Mouse (Mus musculus): Measurements from ENCODE around the gene Gm42417.

Gm42417 gene

DNA sequence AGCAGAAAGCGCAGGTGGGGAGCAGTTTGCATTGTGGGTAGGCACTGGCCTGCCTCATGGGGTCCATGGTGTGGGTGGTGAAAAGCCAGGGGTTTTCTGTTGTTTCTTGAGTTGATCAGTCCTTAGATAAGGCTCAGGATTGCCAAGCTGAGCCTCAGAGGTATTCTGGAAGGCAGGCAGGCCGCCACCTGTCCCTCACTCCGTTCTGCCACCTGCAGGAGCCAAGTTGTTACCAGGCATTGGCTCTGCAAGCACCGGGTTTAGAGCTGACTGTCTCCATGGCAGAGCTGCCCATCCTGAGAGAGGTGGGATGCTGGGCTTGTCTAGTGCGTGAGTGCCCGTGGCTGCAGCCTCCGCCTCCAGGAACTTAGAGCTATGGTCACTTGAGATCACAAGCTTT lies 17.0 kb downstream of the Gm42417 start:
- DNase-seq (ENCODE audit: low spot score in 2 of 2): no peak

DNA sequence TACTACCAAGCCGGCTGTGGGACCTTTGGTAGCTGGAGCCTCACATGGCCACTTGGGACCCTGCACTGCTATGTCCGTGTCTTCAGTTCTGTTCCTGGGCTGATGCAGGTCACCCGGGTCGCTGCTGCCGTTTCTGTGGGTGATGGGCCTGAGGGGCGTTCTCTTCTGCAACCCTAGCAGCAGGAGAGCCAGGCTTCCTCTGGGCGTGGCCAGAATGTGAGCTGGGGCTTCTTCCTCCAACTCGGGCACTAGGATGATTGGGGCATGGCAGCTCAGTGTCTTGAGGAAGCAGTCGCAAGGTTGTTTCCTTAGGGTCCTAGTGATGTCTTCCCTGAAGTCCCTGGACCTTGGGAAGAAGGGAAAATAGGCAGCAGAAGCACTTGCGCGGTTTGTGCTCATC lies 19.6 kb downstream of the Gm42417 start:
- no peak for DNase-seq (ENCODE audit: low spot score in 2 of 2)

DNA sequence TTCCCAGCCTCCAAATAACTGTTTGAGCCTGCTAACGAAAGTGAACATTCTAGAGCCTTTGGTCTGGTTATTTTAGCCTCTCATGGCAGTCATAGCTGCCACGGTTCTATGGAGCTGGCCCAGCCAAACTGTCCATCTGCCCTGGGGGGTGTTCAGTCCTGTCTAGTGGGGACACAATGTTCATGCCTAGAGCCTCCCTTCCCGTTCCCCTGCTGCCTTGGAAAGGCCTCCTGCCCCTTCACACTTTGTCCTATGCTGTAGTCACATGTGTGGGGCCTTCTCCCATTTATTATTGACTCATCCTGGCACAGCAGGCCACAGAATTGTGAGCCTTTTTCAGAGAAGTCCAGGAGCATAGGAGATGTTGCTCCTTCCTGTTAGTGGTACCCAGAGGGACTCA lies 21.0 kb downstream of the Gm42417 start:
- no peak for DNase-seq (ENCODE audit: low spot score in 2 of 2)

DNA sequence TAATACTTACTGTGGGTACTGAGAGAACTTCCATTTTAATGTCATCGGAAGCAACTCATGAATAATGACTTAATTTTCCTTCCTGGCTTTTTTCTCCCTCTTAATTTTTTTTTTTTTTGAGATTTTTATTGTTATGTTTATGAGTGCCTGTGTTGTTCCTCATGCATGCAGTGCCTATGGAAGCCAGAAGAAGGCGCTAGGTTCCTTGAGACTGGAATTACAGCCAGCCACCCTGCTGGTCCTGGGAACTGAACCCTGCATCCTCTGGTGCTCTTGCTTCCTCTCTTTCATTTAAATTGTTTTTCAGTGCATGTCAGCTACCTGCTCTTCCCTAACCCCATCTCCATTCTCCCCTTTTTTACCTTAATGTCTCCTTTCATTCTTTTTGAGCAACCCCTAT lies 25.5 kb downstream of the Gm42417 start:
- no peak for DNase-seq (ENCODE audit: low spot score in 2 of 2)

- no peak for DNase-seq (ENCODE audit: low spot score in 2 of 2)
Observed at GRCm38 (mm10) chr1:36513310-36513709, 25.9 kb downstream of the Gm42417 start.

DNA sequence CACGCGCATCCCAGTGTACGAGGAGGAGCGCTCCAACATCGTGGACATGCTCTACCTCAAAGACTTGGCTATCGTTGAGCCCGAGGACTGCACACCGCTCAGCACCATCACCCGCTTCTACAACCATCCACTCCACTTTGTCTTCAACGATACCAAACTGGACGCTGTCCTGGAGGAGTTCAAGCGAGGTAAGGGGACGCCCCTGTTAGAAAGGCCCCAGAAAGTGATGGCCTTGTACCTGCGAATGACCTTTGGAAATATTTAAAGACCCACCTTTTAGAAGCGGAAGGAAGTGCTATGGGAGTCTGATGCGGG lies 26.3 kb downstream of the Gm42417 start:
- no peak for DNase-seq (ENCODE audit: low spot score in 2 of 2)

DNA sequence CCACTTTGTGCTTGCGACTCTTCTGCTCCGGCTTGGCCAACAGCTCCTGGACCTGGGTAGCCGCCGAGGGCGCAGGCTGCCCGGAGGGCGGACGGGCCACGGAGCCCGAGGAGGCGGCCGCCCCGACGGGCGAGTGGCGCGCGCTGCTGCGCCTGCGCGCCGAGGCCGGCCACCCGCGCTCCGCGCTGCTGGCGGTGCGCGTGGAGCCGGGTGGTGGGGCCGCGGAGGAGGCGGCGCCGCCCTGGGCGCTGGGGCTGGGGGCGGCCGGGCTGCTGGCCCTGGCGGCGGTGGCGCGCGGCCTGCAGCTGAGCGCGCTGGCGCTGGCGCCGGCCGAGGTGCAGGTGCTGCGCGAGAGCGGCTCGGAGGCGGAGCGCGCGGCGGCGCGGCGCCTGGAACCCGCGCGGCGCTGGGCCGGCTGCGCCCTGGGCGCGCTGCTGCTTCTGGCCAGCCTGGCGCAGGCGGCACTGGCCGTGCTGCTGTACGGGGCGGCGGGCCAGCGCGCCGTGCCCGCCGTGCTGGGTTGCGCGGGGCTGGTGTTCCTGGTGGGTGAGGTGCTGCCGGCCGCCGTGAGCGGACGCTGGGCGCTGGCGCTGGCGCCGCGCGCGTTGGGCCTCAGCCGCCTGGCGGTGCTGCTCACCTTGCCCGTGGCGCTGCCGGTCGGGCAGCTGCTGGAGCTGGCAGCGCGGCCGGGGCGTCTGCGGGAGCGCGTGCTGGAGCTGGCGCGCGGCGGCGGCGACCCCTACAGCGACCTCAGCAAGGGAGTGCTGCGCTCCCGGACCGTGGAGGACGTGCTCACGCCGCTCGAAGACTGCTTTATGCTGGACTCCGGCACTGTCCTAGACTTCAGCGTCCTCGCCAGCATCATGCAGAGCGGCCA lies 26.9 kb downstream of the Gm42417 start:
- peak; percentile 39 to 49 for DNase-seq (ENCODE audit: low spot score in 2 of 2)

DNA sequence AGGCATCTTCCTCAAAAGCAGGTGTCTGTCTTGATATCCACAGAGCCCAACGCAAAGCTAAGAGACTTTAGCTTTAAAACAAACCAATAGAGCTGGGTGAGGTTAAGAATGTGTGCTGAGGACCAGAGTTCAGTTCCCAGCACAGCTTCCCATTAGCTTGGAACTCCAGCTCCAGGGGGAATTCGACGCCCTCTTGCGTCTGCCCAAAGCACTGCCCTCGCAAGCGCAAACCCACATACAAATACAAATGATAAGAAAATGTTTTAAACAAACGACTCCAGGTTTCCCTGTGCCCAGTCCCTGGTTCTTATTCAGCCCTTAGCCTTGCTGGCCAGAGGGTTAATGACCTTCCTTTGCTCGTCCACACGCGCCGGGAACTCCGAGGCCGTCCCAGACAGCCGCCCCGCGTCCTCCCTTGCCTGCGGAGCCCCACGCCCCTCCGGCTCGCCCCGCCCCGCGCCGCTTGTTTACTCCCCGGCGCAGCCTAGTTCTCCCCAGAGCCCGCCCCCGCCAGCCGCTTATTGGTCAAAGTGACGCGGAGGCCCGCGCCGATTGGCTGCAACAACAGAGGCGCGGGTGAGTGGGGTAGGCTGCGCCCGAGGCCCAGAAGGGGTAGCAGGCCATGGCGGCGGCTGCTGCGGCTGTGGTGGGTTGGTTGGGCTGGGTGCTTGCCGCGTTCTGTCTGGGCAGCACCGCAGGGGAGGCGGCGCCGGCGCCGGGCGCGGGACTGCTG lies 27.8 kb downstream of the Gm42417 start, which contains the start of gene Cnnm3:
Gene Cnnm3, plus strand, starts transcription at position 579 of the 733 bp plus-strand sequence.
- peak; percentile 98 for DNase-seq (ENCODE audit: low spot score in 2 of 2)

GRCm38 (mm10) chr1:36508238-36508637 lies 31.0 kb downstream of the Gm42417 start:
- DNase-seq (ENCODE audit: low spot score in 2 of 2): no peak

DNA sequence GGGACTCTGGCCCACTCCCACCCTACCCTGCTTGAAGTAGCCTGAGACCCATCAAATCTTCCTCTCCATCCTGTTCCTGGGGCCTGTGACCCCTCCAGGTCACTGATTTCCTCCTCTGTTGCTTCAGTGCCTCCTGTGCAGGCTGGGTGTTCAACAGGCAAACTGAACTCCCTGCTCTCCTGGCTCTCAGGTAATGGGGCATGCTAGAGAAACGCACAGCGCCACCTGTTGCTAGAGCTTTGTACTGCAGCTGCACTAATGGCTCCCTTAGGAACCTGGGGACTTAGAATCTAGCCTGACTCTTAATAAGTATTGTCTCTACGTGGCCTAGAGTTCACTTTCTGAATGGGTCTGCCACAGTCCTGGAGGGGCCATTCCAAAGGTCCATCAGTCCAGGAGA lies 38.0 kb downstream of the Gm42417 start:
- DNase-seq (ENCODE audit: low spot score in 2 of 2): no peak

GRCm38 (mm10) chr1:36497312-36497711 lies 41.9 kb downstream of the Gm42417 start:
- no peak for DNase-seq (ENCODE audit: low spot score in 2 of 2)

GRCm38 (mm10) chr1:36496719-36497118 lies 42.5 kb downstream of the Gm42417 start:
- DNase-seq (ENCODE audit: low spot score in 2 of 2): no peak

DNA sequence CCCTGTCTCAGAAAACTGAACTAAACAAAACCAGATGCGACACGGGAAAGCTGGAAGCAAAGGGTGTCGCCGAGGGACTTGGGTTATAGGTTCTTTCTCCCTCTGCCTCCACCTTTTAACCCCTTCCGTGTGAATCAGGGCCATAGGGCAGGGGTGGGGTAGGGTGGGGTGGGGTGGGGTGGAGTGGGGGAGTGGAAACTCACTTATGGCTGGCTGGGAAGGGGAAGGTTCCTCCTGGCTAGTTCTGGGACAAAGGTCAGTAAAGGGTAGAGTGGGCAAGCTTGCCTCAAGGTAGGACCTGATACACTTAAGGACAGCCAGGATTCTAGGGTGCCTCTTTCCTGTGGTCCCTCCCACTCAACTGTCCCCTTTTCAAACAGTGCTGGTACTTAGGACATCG lies 45.9 kb downstream of the Gm42417 start:
- no peak for DNase-seq (ENCODE audit: low spot score in 2 of 2)

DNA sequence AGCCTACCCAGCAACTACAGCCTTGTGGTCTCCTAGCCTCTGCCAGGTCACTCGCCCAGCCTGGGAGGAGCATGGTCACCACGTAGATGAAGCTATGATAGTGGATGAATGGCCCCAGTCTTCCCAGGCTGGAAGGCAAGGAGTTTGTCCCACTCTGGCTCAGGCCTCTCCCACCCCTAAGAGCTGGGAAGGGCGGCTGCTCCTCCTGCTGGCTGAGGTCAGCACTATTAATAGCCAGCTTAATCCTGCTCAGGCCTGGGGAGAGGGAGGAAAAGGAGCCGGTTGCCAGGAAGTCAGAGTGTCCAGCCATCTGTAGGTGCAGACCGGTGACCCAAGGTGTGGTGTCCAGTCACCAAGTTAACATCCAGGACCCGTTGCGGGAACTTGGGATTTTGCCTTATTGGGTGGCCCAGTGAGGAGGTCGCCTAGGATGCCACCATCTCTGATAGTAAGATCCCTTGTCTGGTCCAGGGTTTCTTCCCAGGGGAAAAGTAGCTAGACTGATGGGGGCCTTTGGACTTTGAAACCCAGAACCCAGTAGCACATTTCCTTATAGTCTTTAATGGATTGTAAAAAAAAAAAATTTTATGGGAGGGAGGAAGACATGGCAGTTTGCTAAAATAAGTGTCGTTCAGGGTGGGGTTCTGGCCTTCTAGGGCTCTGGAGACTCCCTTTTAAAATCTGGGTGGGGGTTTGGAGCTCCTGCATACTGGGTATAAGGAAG lies 46.7 kb downstream of the Gm42417 start:
- DNase-seq (ENCODE audit: low spot score in 2 of 2): no peak

- DNase-seq (ENCODE audit: low spot score in 2 of 2): no peak
Observed at GRCm38 (mm10) chr1:36489661-36490060, 49.6 kb downstream of the Gm42417 start.

DNA sequence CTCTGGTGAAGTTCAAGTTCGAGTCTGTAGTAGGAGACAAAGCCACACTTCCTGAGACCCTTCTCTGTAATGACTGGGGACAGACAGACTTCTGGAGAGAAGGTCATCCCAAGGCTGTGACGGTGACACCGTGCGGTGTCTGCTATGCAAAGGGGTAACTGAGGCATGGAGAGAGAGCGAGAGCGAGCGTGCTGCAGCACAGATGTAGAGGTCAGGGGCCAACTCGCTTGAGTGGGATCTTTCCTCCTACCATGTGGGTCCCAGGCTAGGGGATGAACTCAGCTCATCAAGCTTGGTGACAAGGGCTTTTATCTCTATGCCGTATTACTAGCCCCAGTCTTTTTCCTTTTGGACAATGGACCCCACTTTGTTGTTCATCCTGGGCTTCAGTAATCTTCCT lies 52.1 kb downstream of the Gm42417 start:
- no peak for DNase-seq (ENCODE audit: low spot score in 2 of 2)

GRCm38 (mm10) chr1:36485080-36485479 lies 54.1 kb downstream of the Gm42417 start:
- DNase-seq (ENCODE audit: low spot score in 2 of 2): no peak

DNA sequence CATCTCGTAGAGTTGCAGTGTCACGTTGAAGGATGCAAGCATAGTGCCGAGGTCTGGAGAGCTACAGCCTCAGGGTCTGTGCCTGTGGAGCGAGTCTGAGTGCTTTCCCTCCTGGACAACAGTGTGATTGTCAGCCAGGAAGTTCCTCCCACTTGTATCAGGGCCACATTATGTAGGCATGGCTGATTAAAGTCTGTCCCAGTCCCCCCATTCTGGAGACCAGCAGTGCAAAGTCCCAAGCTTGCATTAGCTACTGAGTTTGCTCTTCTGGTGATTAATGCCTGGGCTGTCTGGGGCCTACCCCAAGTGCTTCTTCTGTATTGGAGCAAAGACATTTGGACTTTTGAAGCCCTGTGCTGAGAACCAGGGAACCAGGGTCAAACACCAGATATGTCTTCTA lies 55.4 kb downstream of the Gm42417 start:
- DNase-seq (ENCODE audit: low spot score in 2 of 2): no peak
